Mouse (Mus musculus): ENCODE data around the gene Vmn2r77.
"Not testable (repeated sequence)": the region's sequence is repeated elsewhere in the genome, so short reads cannot be mapped to it uniquely, and the experiment has no call there.

Vmn2r77 gene

GRCm38 (mm10) chr7:86794727-86795126 lies at the start of gene Vmn2r77:
TSS of gene Vmn2r77 (plus strand) at chr7:86795027.
- in situ Hi-C loops (cut with MboI; ENCODE audit: unreplicated experiment in 2 of 2) = no loop called here

- in situ Hi-C loops (cut with MboI; ENCODE audit: unreplicated experiment in 2 of 2) = no loop called here
These were observed 34.1 kb upstream of the Vmn2r77 start for GRCm38 (mm10) chr7:86760751-86761150.

DNA sequence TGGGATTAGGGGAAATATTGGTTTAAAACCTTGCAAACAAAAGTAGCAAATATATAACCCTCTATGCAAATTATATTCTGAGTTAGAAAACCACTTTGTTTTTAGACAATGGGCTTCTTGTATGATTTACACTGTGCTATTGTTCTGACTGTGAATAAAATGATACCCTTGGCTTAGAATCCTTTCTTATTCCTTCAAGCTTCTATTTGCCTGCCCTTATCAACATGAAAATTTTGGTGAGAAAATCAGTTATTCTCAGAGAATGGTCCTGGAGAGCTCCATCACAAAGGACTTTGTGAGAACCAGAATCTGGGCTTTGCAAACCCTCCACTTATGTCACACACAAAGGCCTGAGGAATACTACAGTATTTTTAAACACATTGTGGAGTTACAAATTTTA lies 30.2 kb upstream of the Vmn2r77 start:
- in situ Hi-C loops (cut with MboI; ENCODE audit: unreplicated experiment in 2 of 2) = no loop called here

GRCm38 (mm10) chr7:86771621-86772020 lies 23.2 kb upstream of the Vmn2r77 start:
- in situ Hi-C loops (cut with MboI; ENCODE audit: unreplicated experiment in 2 of 2) = no loop called here

- in situ Hi-C loops (cut with MboI; ENCODE audit: unreplicated experiment in 2 of 2) = no loop called here
These were observed 19.1 kb upstream of the Vmn2r77 start, which contains the start of gene Folh1 for GRCm38 (mm10) chr7:86775617-86776325. TSS of gene Folh1 (minus strand) at chr7:86775943.

- in situ Hi-C loops (cut with MboI; ENCODE audit: unreplicated experiment in 2 of 2) = not testable (repeated sequence)
These were observed 20.4 kb downstream of the Vmn2r77 start for GRCm38 (mm10) chr7:86815241-86815640.

DNA sequence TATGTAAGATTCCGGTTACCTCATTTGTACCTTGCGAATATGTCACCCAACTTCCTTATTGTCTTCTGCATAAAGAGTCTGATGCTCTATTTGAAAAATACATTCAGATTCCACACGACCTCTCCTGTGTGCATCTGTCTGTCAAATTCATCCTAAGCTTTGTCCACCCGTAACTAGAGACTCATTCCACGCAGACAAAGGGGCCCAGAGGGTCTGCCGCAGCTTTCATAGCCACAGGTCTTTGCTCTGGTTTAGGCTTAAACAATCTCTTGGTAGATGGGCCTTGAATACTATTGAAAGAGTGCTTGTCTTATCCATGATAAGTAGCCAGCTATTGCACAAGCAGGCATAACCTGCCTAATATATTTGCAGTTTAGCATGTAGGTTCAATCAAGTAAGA lies 20.9 kb downstream of the Vmn2r77 start:
- in situ Hi-C loops (cut with MboI; ENCODE audit: unreplicated experiment in 2 of 2) = not testable (repeated sequence)

DNA sequence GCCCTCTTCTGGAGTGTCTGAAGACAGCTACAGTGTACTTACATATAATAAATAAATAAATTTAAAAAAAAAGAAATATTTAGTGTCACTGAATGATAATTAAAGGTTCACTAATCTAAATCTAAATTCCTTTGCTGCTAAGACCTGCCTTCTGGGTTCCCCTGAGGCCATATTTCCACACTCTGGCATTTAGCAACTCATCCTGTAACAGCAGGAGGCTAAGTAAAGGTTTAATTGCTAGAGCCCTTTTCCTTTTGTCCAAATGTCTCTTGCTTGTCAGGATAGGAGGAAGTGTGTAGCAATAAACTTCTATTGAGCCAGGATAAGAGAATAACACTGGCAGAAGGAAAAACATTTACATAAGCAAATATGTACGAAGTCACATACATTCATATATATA lies 21.6 kb downstream of the Vmn2r77 start:
- in situ Hi-C loops (cut with MboI; ENCODE audit: unreplicated experiment in 2 of 2) = no loop called here
